Mouse (Mus musculus): ENCODE data around the gene Ccsap.

The Ccsap gene

DNA sequence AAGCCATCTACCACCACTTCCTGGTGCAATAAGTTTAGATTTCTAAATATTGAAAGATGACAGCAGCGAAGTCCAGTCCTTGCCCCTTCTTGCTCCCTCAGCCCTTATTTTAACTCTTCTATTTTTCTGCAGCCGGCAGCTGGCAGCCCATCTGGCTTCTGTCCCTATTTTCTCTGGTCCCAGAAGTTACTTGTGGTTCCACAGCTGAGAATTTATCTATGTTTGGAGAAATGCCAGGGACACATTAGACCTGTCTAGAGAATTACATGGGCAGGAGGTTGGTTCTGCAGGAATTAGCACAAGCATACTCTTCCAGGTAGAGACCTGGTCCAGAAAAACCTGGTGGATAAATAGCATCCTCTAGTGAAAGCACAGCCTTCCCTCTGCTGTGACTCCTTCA lies 17.9 kb upstream of the Ccsap start:
- no peak for DNase-seq (ENCODE audit: low spot score)

DNA sequence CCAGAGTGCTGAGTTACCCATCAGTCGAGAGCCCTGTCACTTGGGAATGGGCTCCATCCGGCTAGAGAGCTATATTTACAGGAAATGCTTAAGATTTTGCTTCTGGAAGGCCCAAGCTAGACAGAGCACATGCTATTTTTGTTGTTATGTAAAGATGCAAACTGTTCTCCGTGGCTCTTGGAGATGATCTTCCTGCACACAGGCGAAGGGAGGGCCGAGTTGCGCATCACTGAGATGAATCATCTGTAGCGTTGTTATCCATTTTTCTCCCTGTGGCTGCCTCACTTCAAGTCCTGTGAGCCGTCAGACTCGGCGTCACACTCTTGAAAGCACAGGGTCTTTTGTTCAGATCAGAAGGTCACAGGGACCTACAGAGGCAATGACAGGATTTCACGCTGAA lies 14.3 kb upstream of the Ccsap start:
- DNase-seq (ENCODE audit: low spot score): no peak

DNA sequence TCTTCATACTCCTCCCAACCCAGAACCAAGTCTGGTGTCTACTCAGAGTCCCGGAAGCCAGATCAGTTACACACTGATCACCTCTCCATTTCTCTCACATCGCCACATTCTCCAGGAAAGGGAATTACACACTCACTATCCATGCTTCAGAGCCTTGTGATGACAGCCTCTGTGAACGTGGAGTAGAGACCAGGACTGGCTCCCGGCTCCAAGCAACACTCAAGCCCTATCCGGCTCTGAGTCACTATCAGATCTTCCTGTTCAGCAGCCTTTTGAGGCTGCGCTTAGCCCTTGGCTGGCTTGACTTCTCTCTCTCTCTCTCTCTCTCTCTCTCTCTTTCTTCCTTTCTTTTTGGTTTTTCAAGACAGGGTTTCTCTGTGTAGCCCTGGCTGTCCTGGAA lies 13.4 kb upstream of the Ccsap start:
- DNase-seq (ENCODE audit: low spot score): no peak

DNA sequence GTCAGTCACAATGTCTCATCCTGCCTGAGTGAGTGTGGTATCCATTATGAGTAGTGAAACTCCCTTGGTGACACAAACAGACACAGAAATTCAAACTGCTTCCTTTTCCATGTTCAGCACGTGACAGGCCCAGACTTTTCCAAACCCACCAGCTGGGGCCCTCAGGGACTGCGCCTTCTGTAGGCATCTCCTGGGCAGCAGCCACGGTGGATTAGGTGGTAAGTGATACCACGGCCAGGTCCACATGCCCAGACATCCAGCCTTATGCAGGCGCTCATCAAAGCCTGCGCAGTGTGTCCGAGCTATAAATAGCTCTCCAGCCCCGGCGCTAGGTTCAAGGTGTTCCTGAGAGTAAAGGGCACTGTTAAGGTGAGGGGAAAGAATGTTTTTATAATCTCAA lies 12.0 kb upstream of the Ccsap start:
- no peak for DNase-seq (ENCODE audit: low spot score)

DNA sequence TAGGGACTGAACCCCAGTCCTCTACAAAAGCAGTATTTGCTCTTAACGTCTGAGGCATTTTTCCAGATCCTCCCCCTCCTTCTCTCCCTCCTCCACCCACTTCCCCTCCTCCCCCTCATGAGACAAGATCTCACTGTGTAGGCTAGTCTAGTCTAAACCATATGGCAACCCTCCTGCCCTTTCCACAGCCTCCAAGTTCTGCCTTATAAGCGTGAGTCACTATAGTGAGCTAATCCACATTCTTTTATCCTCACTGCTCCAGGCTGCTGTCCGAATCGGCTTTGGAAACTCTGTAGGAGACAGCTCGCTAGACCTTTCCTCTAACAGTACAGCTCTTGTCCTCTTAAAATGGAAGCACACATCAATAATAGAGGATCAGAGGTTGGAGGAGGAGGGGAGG lies 7.0 kb upstream of the Ccsap start:
- no peak for DNase-seq (ENCODE audit: low spot score)

DNA sequence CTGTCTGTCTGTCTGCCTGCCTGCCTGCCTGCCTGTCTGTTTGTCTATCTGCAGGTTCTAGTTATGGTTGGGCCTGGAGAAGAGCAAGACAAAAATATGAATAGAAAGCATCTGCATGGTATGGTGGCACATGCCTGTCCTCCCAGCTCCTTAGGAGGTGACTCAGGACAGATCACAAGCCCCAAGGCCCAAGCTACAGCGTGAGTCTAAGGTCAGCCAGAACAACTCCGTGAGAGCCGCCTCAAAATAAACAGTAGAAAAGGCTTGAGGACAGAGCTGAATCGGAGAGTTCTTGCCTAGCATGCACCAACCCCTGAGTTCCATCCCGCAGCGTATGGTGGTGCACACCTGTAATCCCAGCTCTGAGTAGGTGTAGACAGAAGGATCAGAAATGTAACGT lies 5.8 kb upstream of the Ccsap start:
- DNase-seq (ENCODE audit: low spot score): no peak

DNA sequence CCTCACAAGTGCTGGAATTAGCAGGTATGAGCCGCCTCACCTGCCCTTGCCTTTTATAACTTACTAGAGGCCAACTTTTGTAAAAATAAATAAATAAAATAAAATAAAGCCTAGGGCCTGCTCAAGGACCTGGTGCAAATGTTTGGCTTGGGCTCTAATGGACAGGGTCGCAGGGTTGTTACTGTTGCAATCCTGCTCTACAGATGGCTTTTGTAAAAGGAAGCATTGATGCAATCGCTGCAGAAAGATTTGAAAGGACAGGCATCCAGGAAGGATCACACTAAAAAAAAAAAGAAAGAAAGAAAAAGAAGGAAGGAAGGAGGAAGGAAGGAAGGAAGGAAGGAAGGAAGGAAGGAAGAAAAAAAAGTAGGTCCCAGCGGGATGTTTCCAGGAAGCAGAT lies 377 bp upstream of the Ccsap start:
- no peak for DNase-seq (ENCODE audit: low spot score)

DNA sequence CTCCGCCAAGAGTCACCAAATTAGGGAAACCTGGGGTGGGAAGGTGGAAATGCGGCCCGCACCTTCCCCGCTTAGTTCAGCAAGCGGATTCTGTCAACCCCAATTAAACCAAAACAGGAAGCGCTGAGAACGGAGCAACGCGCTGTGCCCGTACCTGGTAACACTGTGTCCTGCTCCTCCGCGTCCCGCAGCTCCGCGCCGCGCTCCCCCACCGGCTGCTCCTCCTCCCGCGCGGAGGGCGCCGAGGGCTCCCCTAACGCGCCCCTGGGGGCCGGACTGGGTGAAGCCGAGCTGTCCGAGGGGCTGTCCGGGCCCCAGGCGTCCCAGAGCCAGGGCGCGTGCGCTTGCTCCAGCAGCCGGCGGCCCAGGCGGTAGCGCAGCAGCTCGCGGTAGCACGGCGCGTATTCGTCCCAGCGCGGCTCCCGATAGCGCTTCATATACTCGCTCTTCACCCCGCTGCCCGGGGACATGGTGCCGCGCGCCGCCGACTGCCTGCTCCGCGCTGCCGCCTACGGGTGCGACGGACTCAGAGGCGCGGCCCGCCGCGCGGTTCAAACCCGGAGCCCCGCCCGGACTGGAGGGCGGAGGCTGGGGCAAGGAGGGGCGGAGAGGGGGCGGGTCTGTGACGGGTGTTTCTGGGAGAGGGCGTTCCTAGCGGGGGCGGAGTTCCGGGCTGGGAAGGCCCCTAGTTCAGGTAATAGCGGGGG lies 915 bp downstream of the Ccsap start:
- peak; percentile 92 for DNase-seq (ENCODE audit: low spot score)

DNA sequence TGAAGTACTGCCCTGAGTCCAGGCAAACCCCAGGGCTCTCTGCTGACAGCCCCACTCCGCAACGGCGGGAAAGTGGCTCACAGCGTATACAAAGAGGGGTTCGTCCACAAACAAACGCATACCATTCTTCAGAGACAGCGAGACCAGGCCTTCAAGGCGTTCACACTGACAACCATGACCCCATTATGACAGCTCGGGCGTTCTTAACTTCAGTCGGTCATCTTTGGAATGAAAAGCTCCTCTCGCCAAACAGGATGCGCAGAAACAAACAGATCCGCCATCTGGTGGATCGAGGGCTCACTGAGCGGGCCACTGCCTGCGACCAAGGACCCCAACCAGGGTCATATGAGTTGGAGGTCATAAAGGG lies 1.5 kb downstream of the Ccsap start:
- no peak for DNase-seq (ENCODE audit: low spot score)

DNA sequence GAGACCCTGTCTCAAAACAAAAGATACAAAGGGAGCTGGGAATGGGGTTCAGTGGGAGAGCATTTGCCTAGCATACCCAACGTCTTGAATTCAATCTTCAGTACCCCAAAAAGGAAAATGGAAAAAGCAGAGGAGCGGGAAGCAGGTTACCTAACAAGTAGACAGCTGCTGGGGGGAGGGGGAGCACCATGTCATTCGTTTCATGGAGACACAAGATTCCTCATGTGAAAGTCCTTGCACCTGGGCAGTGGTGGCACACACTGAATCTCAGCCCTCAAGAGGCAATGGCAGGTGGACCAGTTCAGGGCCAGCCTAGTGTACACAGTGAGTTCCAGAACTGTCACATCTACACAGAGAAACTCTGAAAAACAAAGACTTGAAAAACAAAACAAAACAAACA lies 2.6 kb downstream of the Ccsap start:
- DNase-seq (ENCODE audit: low spot score): no peak

DNA sequence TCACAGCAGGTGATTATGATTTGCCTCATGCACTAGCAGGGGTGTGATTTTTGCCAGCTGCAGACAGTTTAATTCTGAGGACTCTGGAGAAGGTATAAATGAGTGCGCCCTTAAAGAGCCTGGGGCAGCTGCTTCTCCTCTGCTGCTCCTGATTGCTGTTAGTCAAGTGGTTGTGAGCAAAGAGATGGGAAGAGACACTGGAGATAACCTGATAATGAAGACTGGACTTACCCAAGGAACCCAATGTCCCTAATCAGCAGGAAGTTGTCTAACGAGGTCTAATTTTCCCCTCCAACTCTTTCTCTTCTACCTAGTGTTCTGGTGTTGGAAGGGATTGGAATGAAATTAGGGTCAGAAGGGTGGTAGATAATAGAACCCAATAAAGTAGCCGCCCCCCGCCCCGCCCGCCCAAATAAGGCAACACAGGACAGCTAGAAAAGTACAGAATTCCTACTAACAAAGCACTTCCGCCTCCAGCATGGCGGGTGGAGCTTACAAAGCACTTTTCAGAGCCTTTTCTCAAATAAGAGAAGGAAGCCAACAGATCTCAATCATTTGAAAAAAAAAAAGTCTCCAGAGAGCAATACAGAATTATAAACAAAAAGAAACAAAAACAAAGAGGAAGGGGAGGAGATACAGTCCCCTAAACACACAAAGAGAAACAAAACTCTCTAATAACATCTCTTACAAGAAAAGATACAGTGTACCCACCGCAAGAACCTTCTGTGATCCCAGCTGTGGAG lies 5.1 kb downstream of the Ccsap start:
- no peak for DNase-seq (ENCODE audit: low spot score)

DNA sequence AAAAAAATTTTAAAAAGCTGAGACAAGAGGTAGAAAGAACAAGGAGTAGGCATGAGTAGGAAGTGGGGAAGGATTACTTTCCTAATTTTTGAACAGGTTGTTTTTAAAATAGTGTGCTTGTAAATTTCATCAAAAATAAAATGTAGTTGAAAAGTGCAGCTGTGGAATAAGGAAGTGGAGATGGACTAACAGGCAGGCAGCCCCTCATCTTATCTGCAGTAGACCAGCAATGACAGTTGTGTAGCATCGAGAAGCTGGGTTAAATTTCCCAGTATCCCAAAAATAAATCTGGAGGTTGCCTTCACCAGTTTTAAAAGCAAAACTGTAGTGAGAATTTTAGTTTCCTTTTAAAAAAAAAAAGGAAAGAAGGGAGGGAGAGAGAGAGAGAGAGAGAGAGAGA lies 5.8 kb downstream of the Ccsap start:
- no peak for DNase-seq (ENCODE audit: low spot score)

DNA sequence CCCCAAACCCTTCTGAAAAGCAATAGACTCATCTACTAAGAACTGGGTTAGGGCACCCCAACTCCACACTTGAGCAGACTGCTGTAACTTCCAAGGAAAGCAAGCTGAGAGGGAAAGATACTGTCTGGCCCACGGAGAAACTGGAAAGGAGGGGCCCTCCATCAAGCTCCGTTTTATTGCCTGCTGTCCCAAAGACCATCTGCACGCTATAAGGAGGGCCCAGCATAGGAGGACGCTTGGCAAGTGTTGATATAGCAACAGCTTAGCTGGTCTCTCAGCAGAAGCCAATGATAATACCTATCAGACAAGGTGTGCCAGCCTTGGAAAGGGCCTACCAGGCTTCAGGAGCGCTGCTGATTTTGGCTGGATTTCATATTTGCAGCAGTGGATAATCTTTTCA lies 8.4 kb downstream of the Ccsap start:
- no peak for DNase-seq (ENCODE audit: low spot score)

DNA sequence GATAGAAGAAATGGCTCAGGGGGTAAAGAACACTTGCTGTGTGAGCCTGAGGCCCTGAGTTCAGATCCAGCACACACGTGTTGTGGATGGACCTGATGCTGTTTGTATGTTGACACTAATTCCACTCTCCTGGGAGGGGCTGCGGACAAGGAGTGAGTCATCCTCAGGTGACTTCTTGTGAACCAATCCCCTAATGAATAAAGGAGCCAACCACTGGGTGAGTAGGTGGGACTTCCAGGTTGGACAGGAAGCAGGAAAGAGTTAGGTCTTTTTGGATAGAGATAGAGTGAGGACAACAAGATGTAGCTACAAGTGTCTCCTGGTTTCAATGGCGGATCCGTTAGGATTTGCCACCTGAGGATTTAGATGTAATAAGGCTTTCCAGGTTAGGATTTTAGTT lies 10.7 kb downstream of the Ccsap start:
- DNase-seq (ENCODE audit: low spot score): no peak

DNA sequence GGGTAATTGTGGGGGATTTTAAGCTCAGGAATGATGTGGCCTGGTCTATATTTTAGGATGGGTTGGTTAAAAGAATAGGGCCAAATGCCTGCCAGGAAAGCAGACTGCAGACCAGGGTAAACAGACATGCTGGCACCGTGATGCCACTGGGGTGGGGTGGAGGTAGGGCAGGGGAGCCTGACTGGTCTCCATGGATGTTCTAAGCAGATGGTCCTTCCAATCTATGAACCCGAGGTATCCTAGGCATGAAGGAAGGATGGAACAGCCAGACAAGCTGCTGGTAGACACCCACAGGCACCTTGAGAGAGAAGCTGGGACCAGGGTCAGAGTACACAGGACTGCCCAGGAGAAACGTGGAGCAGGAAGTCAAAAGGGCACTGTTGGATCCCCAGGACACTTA lies 12.5 kb downstream of the Ccsap start:
- no peak for DNase-seq (ENCODE audit: low spot score)

DNA sequence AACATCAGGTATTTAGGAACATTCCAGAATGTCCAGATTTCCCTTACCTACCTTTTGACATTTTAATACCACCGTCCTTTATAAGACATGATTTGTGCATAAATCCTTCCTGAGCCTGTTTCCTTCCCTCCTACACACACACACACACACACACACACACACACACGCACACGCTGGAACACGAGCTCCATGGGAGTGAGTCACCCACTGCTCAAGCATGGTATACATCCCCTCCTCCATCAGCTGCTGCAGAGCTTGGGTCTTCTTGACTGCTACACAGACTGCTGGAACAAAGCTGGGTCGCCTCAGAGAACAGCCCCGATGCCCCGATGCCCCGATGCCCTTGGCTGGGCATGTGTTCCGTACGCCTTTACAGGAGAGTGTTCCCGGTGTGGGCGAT lies 13.5 kb downstream of the Ccsap start:
- DNase-seq (ENCODE audit: low spot score): no peak

DNA sequence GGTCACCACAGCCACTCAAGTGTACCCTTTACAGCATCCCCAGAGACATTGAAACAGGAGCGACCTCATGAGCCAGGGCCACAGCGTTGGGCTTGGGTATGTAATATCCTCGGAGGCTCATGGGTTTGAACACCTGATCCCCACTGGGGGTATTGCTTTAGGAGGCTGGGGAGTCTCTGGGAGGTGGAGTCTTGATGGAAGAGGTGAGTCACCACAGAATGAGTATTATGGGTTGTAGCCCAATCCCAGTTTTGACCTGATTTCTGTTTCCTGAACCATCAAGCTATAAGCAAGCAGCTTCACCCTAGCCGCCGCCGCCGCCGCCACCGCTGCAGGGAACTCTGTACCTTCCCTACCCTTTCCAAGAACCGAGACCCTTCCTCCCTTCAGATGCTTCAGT lies 14.0 kb downstream of the Ccsap start:
- DNase-seq (ENCODE audit: low spot score): no peak

DNA sequence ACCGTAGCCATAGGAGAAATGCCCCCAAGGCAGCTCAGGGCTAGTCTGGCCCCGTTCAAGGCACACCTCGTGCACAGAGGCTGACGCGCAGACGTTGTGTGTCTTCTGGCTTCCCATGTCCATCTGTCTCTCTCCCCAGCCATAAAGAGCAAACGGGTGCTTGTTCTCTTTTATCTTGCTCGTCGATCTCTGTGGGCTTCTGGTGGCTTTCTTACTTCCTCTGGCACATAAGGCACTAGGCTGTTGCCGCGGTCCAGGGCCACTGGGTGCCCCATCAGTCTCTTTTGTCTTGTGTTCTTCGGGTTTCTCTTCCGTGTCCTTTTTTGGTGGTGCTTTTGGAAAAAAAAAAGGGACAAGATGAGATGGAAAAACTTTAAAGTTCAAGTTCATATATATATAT lies 14.9 kb downstream of the Ccsap start:
- no peak for DNase-seq (ENCODE audit: low spot score)

DNA sequence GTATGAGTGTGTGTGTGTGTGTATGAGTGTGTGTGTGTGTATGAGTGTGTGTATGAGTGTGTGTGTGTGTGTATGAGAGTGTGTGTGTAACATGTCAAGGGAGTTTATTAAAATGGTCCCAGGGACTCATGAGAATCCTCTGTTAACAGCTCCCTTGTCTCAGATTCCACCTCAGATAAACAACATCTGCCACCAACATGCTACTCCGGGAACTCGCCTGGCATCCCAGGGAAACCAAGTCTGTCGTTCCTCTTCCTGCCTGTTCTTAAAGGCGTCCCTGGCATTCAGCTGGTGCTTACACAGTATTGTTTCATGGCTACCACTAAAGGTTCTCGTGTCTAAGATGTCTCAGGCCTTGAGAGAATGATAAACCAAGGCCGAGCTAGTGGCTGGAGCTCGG lies 15.7 kb downstream of the Ccsap start:
- DNase-seq (ENCODE audit: low spot score): no peak

DNA sequence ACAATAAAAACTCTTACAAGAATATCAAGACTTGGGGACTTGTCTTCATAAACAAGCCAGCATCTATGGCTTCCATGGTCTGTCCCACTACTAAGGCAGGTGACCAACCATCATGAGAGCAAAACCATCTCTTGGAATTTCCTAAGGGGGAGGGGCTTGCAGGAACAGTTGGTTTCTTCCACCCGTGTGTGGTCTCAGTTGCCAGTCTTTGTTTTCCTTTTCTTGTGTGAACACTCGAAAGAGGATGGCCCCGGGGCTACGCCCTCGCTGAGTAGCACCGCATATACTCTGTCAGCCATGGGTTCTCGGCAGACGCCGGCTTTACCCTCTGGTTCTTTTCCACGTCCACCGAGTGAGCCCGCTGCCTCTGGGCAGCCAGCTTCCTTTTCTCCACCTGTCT lies 17.9 kb downstream of the Ccsap start:
- no peak for DNase-seq (ENCODE audit: low spot score)

DNA sequence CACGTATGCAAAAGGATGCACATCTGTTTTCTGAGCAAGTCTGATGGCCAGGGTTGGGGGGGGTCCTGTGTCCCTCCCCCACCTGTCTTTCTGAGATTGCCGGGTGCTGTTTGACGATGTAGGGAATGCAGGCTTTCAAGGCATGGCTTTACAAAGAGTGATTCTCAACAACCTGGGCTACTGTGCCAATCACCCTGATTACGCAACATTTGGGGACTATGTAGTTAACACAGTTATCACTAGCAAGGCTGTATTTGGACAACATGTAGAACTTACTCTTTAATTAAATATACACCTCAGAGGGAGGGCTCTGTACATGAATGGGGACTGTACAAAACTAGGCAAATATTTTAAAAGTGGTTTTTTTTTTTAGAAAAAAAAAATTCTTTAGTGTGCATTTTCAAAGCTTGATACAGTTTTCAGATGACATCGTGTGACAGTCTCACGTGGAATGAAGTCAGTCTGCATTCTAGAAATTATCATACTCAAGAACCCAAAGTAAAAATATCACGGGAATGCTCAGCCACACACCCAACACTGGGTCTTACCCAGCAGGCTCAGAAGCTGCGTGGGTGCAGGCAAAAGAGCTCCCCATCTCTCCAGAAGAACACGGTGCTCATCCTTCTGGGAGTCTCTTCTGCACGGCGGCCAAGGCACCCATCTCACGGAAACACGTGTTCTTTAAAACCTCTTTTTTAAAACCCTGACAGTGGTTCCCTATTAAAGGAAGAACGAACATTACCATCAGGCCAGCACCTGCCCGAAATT lies 19.2 kb downstream of the Ccsap start:
- no peak for DNase-seq (ENCODE audit: low spot score)

DNA sequence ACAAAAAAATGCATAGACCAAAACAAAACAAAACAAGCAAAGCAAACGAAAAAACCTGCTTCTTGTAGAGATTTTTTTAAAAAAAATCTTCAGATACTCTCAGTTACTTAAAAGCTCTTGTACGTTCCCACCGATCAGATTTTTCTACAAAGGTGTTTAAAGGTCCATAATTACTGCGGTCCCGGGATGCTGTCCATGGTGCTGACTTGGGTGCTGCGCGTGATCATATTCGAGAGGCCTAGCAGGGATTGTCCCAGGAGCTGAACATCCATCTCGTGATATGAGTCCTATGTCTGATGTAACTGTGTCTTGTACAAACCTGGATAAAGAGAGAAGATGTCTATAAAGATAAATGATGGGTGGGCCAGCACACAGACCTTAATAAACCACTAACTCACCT lies 21.5 kb downstream of the Ccsap start:
- DNase-seq (ENCODE audit: low spot score): no peak

DNA sequence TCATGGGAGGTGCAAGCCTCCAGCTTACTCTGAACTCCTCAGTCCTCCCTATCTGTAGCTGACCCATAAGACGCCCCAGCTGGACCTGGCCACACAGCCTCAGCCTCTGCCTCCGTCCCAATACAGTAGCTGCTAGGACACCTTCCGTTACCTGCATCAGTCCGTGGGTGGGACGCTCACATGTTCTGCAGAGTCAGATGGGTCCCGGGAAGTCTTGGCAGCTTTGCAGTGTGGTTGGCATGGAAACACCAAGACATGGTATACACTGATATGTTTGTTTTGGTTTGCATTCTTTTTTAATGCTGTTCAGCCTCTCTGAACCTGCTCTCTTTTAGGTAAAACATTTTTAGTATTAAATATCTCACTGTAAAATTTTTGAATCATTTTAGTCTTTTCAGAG lies 23.7 kb downstream of the Ccsap start:
- DNase-seq (ENCODE audit: low spot score): no peak

Data from ovary, postnatal 36 days (tissue).